Mouse (Mus musculus) forebrain, embryonic 12.5 days (tissue): ENCODE measurements at regions not wholly inside any gene's neighbourhood (a gene's known extent, or its start where the extent isn't known, plus 50 kb on each side); places are given as distances from the start of the nearest gene placed in this dataset.

Source experiments
- ATAC-seq: fragments of 200-750 bp; cut with Nextera tagmentation; 2 replicates; pipeline ENCODE4 v1.8.0; 2017; ENCODE audit warnings: moderate TSS enrichment; ENCODE audit not compliant: low FRiP score
- H3K27ac ChIP-seq: fragments of 300-500 bp; sonication (generic); 2 replicates; pipeline ENCODE4 v1.5.1; 2016; ENCODE audit warnings: mild to moderate bottlenecking
- H3K27me3 ChIP-seq: fragments of 300-500 bp; sonication (generic); 2 replicates; pipeline ENCODE4 v1.6.1; 2016; ENCODE audit warnings: mild to moderate bottlenecking
- H3K36me3 ChIP-seq: fragments of 300-500 bp; sonication (generic); replicated peaks from 2 replicates; pipeline ENCODE4 v1.6.1; 2016; ENCODE audit warnings: mild to moderate bottlenecking
- H3K4me1 ChIP-seq: fragments of 300-500 bp; sonication (generic); 2 replicates; pipeline ENCODE4 v1.6.1; 2016
- H3K4me2 ChIP-seq: fragments of 300-500 bp; sonication (generic); 2 replicates; pipeline ENCODE4 v1.6.1; 2016; ENCODE audit warnings: mild to moderate bottlenecking, moderate library complexity
- H3K4me3 ChIP-seq: fragments of 300-500 bp; sonication (generic); replicated peaks from 2 replicates; pipeline ENCODE4 v1.5.1; 2016; ENCODE audit warnings: mild to moderate bottlenecking
- H3K9ac ChIP-seq: fragments of 300-500 bp; sonication (generic); 2 replicates; pipeline ENCODE4 v1.6.1; 2016; ENCODE audit warnings: mild to moderate bottlenecking
- H3K9me3 ChIP-seq: fragments of 300-500 bp; sonication (generic); 2 replicates; pipeline ENCODE4 v1.6.1; 2016
- WGBS: fragments of 180-500 bp; shearing (Covaris S2); methylation state at CpG from one replicate; pipeline ENCODE4 v1.1.7; 2016; 5-methylcytosine and 5-hydroxymethylcytosine counted together

DNA sequence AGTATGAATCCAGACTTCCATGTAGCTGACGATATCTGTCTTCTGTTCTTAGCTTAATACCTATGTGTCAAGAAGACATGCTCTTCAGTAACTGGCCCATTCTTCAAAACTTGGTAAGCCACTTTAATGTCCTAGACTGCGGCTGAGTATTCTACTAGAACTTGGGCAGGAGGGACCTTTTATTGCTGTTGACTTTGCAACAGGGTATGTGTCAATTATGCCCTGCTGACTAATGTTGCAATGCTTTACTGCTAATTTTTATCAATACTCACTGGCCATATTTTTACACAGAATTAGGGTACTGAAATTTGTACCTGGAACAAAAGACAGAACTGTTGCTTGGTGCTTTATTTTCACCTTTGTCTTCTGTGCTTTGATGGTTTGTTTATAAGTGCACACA lies 746.9 kb downstream of the Ppargc1a start:
- H3K36me3 ChIP-seq = no peaks in the 10 kb centered on the region
- no peak for ATAC-seq
- H3K4me3 ChIP-seq = no peak overlapping the region
- H3K27ac ChIP-seq = no peak overlapping the region
- H3K4me1 ChIP-seq = no peaks in the 10 kb centered on the region
- H3K4me2 ChIP-seq = no peak overlapping the region
- WGBS = 93% methylated on average over 2 of the region's 2 CpGs
- H3K27me3 ChIP-seq = no peaks in the 10 kb centered on the region
- no peak overlapping the region for H3K9ac ChIP-seq
- no peaks in the 10 kb centered on the region for H3K9me3 ChIP-seq

DNA sequence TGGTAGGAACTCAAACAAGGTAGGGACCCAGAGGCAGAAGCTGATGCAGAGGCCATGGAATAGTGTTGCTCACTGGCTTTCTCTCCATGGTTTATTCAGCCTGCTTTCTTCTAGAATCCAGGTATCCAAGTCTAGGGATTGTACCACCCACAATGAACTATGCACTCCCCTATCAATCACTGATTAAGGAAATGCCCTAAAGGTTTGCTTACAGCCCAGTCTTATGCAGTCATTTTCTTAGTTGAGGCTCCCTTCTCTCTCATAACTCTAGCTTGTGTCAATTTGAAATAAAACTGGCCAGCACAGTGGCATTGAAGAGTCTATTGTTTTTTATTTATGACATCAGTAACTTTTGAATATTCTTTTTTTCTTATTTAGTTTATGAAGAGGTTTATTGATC lies 747.6 kb downstream of the Ppargc1a start:
- Histone ChIP-seq H3K36me3 (no peaks in the 10 kb centered on the region), H3K27me3 (no peaks in the 10 kb centered on the region), H3K9me3 (no peaks in the 10 kb centered on the region), H3K27ac (no peak overlapping the region), H3K4me1 (no peaks in the 10 kb centered on the region), H3K9ac (no peak overlapping the region), H3K4me2 (no peak overlapping the region), H3K4me3 (no peak overlapping the region)
- no peak for ATAC-seq

GRCm38 (mm10) chr5:50795310-50795709 lies 736.5 kb upstream of the Adgra3 start:
- Histone ChIP-seq H3K4me2 (no peak overlapping the region), H3K27ac (no peak overlapping the region), H3K36me3 (no peaks in the 10 kb centered on the region), H3K9me3 (no peaks in the 10 kb centered on the region), H3K4me1 (no peaks in the 10 kb centered on the region), H3K27me3 (no peaks in the 10 kb centered on the region), H3K9ac (no peak overlapping the region), H3K4me3 (no peak overlapping the region)
- ATAC-seq = no peak
- WGBS = 75% methylated on average over 4 of the region's 4 CpGs

DNA sequence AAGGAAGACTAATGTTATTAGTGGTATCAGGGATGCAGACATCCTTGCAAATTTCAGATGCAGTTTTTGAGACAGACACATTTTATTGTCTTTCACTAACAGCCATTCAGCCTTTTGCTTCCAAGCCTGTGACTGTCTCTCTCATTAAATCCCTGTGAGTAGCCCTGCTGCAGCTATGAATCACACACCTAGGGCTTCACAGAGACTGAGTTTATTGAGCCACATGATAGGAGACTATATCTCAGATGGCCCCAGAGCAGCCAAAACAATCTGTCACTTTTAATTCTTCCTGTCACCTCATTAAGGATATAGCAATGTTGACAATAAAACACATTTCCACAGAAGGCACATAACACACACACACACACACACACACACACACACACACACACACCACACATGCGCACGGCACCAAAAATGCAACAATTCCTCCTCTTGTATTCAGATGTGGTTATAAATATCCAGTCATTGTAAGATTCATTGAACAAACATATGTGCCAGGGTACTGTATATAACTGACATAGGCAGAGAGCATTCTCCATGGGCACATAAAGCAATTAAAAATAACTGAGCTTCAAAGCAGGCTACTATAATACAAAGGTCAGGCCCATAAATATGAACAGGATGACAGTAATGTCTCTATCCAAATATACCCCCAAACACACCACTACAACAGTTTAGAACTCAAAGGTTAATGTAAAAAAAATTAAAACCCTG lies 735.8 kb upstream of the Adgra3 start:
- 87% methylated on average over 2 of the region's 2 CpGs for WGBS
- Histone ChIP-seq H3K27ac (no peak overlapping the region), H3K4me1 (no peaks in the 10 kb centered on the region), H3K9me3 (no peaks in the 10 kb centered on the region), H3K4me2 (no peak overlapping the region), H3K36me3 (no peaks in the 10 kb centered on the region), H3K27me3 (no peaks in the 10 kb centered on the region), H3K4me3 (no peak overlapping the region), H3K9ac (no peak overlapping the region)
- ATAC-seq = no peak

GRCm38 (mm10) chr5:50793558-50793957 lies 734.8 kb upstream of the Adgra3 start:
- no peak overlapping the region for H3K4me3 ChIP-seq
- 93% methylated on average over 1 of the region's 1 CpGs for WGBS

GRCm38 (mm10) chr5:50785273-50785672 lies 726.5 kb upstream of the Adgra3 start:
- Histone ChIP-seq H3K27ac (no peak overlapping the region), H3K27me3 (no peaks in the 10 kb centered on the region), H3K9ac (no peak overlapping the region), H3K4me1 (no peaks in the 10 kb centered on the region), H3K4me3 (no peak overlapping the region), H3K4me2 (no peak overlapping the region), H3K36me3 (no peaks in the 10 kb centered on the region), H3K9me3 (no peaks in the 10 kb centered on the region)
- no peak for ATAC-seq

More at GRCm38 (mm10) chr5:50793558-50793957, 734.8 kb upstream of the Adgra3 start:
- no peak overlapping the region for H3K9ac ChIP-seq
- no peak for ATAC-seq
- no peak overlapping the region for H3K27ac ChIP-seq
- H3K9me3 ChIP-seq = no peaks in the 10 kb centered on the region
- no peaks in the 10 kb centered on the region for H3K36me3 ChIP-seq
- no peaks in the 10 kb centered on the region for H3K4me1 ChIP-seq
- no peak overlapping the region for H3K4me2 ChIP-seq
- no peaks in the 10 kb centered on the region for H3K27me3 ChIP-seq

- H3K36me3 ChIP-seq = no peaks in the 10 kb centered on the region
- H3K27me3 ChIP-seq = no peaks in the 10 kb centered on the region
- ATAC-seq = no peak
- H3K4me1 ChIP-seq = no peaks in the 10 kb centered on the region
- 61% methylated on average over 3 of the region's 3 CpGs for WGBS
- H3K4me3 ChIP-seq = no peak overlapping the region
- no peak overlapping the region for H3K27ac ChIP-seq
- H3K4me2 ChIP-seq = no peak overlapping the region
- no peaks in the 10 kb centered on the region for H3K9me3 ChIP-seq
- H3K9ac ChIP-seq = no peak overlapping the region
Measured at GRCm38 (mm10) chr5:50779138-50779537, 720.3 kb upstream of the Adgra3 start.

- Histone ChIP-seq H3K4me2 (no peak overlapping the region), H3K4me1 (no peaks in the 10 kb centered on the region), H3K27ac (no peak overlapping the region), H3K4me3 (no peak overlapping the region), H3K27me3 (no peaks in the 10 kb centered on the region), H3K9me3 (no peaks in the 10 kb centered on the region), H3K9ac (no peak overlapping the region), H3K36me3 (no peaks in the 10 kb centered on the region)
- WGBS = 90% methylated on average over 6 of the region's 6 CpGs
- no peak for ATAC-seq
Measured at GRCm38 (mm10) chr5:50778221-50778620, 719.4 kb upstream of the Adgra3 start.

- WGBS = 61% methylated on average over 5 of the region's 5 CpGs
- H3K4me3 ChIP-seq = no peak overlapping the region
- no peak for ATAC-seq
- no peaks in the 10 kb centered on the region for H3K36me3 ChIP-seq
- H3K4me1 ChIP-seq = no peaks in the 10 kb centered on the region
- H3K9ac ChIP-seq = no peak overlapping the region
- H3K27ac ChIP-seq = no peak overlapping the region
- H3K4me2 ChIP-seq = no peak overlapping the region
- no peaks in the 10 kb centered on the region for H3K9me3 ChIP-seq
- H3K27me3 ChIP-seq = no peaks in the 10 kb centered on the region
Measured at GRCm38 (mm10) chr5:50762261-50762660, 703.5 kb upstream of the Adgra3 start.

DNA sequence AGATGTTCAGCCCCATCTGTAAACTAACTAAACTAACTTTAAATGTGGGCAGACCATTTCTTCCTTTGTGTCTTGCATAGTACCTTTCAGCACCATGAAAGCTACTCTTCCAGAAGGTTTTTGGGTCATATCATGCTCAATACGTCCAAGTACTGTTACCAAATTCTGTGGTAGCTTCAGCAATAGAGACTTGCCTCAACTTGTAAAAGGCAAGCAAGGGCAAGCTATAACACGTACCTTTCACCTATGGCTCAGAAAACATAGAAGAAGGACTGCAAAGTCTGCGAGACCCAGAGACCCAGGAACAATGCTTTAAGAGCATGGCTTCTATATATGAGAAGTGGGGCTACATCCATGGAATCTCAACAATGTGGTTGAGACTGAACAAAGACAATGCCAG lies 701.6 kb upstream of the Adgra3 start:
- Histone ChIP-seq H3K4me2 (no peak overlapping the region), H3K27me3 (no peaks in the 10 kb centered on the region), H3K4me3 (no peak overlapping the region), H3K4me1 (no peaks in the 10 kb centered on the region), H3K9ac (no peak overlapping the region), H3K9me3 (no peaks in the 10 kb centered on the region), H3K27ac (no peak overlapping the region), H3K36me3 (no peaks in the 10 kb centered on the region)
- no peak for ATAC-seq
- 85% methylated on average over 3 of the region's 3 CpGs for WGBS

DNA sequence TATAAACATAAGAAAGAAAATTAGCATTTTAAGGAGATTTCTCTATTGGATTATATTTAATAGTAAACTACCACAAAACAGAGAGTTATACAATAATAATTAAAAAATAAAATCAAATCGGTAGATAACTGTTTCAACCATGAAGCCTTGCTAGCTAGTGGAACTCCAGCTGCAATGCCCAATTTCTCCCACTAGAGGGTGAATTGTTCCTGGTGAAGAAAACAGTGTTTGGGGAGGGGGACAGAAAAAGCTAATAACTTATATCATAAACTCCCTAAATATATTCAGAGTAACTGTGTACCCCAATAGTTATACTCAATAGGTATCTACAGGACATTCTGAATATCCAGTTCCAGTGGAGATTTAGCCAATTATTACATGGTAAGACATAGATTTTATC lies 694.0 kb upstream of the Adgra3 start:
- Histone ChIP-seq H3K4me1 (no peaks in the 10 kb centered on the region), H3K27ac (no peak overlapping the region), H3K9ac (no peak overlapping the region), H3K4me2 (no peak overlapping the region), H3K36me3 (no peaks in the 10 kb centered on the region), H3K27me3 (no peaks in the 10 kb centered on the region), H3K9me3 (no peaks in the 10 kb centered on the region), H3K4me3 (no peak overlapping the region)
- WGBS = 65% methylated on average over 1 of the region's 1 CpGs
- 0 out of 2 replicates have a peak, but pooled peaks have one; percentile 33 for ATAC-seq

GRCm38 (mm10) chr5:50751358-50751757 lies 692.6 kb upstream of the Adgra3 start:
- ATAC-seq = no peak
- H3K27ac ChIP-seq = no peak overlapping the region
- H3K4me2 ChIP-seq = no peak overlapping the region
- H3K27me3 ChIP-seq = no peaks in the 10 kb centered on the region
- 25% methylated on average over 3 of the region's 3 CpGs for WGBS
- no peaks in the 10 kb centered on the region for H3K4me1 ChIP-seq
- no peak overlapping the region for H3K9ac ChIP-seq
- no peaks in the 10 kb centered on the region for H3K36me3 ChIP-seq
- H3K9me3 ChIP-seq = no peaks in the 10 kb centered on the region
- no peak overlapping the region for H3K4me3 ChIP-seq

DNA sequence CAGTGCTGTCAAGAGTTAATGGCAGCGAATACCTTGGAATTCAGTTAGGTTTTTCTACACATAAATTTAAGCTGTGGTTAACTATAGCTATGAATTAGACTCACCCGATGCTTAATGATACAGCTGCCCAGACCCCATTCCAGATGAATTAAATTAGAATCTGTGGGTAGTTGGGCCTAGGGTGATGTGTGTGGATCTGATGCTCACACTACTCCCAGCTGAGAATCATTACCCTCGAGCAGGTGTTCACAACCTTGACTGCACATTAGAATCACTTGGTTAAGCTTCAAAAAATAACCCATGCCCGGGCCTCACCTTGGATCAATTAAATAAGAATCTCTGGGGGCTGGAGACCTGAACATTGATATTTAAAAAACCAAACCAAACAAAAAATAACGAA lies 684.2 kb upstream of the Adgra3 start:
- WGBS = 74% methylated on average over 5 of the region's 5 CpGs
- H3K27ac ChIP-seq = no peak overlapping the region

More for the DNA sequence above, 684.2 kb upstream of the Adgra3 start:
- Histone ChIP-seq H3K4me3 (no peak overlapping the region), H3K4me1 (no peaks in the 10 kb centered on the region), H3K9ac (no peak overlapping the region), H3K9me3 (no peaks in the 10 kb centered on the region), H3K4me2 (no peak overlapping the region), H3K36me3 (no peaks in the 10 kb centered on the region), H3K27me3 (no peaks in the 10 kb centered on the region)
- no peak for ATAC-seq
